Mouse (Mus musculus): ENCODE results near the gene Sbno2. TPM values are rescaled to one million over a fixed set of nuclear protein-coding genes. Genes with fewer than 3 reads are reported as not detected.

The Sbno2 gene
- total and polyA plus RNA-seq, 2 experiments from 2014 or later, result 6.8 to 24.2 TPM

GRCm38 (mm10) chr10:80019471-80020131 is 85.8 kb downstream of the Sbno2 start:
- H3K4me2 ChIP-seq (ENCODE audit: low read depth), result no peak overlapping the region
- DNase-seq (no peak), ATAC-seq (no peak)
- H3K4me1 ChIP-seq (ENCODE audit: insufficient read depth), result no peaks in the 10 kb centered on the region
- 8% methylated on average over 20 of the region's 20 CpGs for WGBS
- no peak overlapping the region for H3K9ac ChIP-seq
- no peak overlapping the region for H3K4me3 ChIP-seq (ENCODE audit: low read depth, low read length)
- H3K27me3 ChIP-seq (ENCODE audit: insufficient read depth, low read length), result peaks cover 16% of the 10 kb centered on the region
- no peaks in the 10 kb centered on the region for H3K36me3 ChIP-seq (ENCODE audit: insufficient read depth)
- no peaks in the 10 kb centered on the region for H3K9me3 ChIP-seq (ENCODE audit: low read length)
- TF ChIP-seq CTCF (IDR thresholded peaks at IDR 0.05; ENCODE audit: low read depth), result no peak
- H3K27ac ChIP-seq (ENCODE audit: low read depth, low read length), result no peak overlapping the region

- H3K27me3 ChIP-seq (ENCODE audit: insufficient read depth, low read length), result peaks cover 23% of the 10 kb centered on the region
- no peaks in the 10 kb centered on the region for H3K4me1 ChIP-seq (ENCODE audit: insufficient read depth)
- no peaks in the 10 kb centered on the region for H3K36me3 ChIP-seq (ENCODE audit: insufficient read depth)
- no peak overlapping the region for H3K4me2 ChIP-seq (ENCODE audit: low read depth)
- no peak overlapping the region for H3K27ac ChIP-seq (ENCODE audit: low read depth, low read length)
- ATAC-seq (no peak), DNase-seq (no peak)
- no peak overlapping the region for H3K4me3 ChIP-seq (ENCODE audit: low read depth, low read length)
- TF ChIP-seq CTCF (IDR thresholded peaks at IDR 0.05; ENCODE audit: low read depth), result no peak
- WGBS, result 12% methylated on average over 12 of the region's 15 CpGs
- H3K9me3 ChIP-seq (ENCODE audit: low read length), result no peaks in the 10 kb centered on the region
- no peak overlapping the region for H3K9ac ChIP-seq
These were observed 86.6 kb downstream of the Sbno2 start for GRCm38 (mm10) chr10:80018739-80019297.

DNA sequence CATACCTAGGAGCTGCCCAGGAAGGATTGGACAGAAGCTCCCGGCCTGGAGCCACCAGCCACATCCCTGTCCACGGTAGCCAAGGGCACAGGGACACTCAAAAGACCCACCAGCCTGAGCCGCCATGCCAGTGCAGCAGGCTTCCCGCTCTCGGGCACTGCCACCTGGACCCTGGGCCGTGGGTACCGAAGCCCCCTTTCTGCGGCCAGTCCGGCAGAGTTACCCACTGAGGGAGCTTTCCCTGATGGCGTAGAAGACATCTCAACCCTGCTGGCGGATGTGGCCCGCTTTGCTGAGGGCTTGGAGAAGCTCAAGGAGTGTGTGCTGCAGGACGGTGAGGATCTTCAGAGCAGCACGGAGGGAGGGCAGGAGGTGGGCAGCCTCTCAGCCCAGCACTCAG is 87.6 kb downstream of the Sbno2 start:
- Histone ChIP-seq H3K9ac (no peak overlapping the region), H3K27me3 (ENCODE audit: insufficient read depth, low read length) (peaks cover 31% of the 10 kb centered on the region), H3K4me3 (ENCODE audit: low read depth, low read length) (no peak overlapping the region), H3K4me2 (ENCODE audit: low read depth) (no peak overlapping the region), H3K36me3 (ENCODE audit: insufficient read depth) (no peaks in the 10 kb centered on the region), H3K4me1 (ENCODE audit: insufficient read depth) (no peaks in the 10 kb centered on the region), H3K27ac (ENCODE audit: low read depth, low read length) (no peak overlapping the region), H3K9me3 (ENCODE audit: low read length) (no peaks in the 10 kb centered on the region)
- TF ChIP-seq CTCF (IDR thresholded peaks at IDR 0.05; ENCODE audit: low read depth), result no peak
- WGBS, result 84% methylated on average over 14 of the region's 14 CpGs
- DNase-seq (no peak), ATAC-seq (no peak)

DNA sequence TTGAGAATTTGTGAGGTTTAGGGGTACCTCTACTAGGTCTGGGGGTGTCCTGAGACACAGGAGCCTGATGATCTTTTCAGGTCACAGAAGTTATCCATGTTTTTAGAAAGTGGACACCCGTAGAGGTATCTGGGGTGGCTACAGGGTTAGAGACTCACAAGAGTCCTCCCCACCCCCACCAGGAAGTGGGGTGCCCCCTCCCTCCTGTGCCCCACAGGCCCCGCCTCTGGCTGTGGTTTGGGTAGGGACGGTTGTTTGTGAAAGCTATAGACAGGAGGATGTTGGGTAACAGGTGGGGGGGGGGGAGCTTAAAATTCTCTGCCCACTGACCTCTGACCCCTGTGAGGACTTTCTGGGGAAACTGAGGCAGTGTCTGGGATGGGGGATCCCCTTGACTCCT is 88.0 kb downstream of the Sbno2 start:
- Histone ChIP-seq H3K27ac (ENCODE audit: low read depth, low read length) (no peak overlapping the region), H3K36me3 (ENCODE audit: insufficient read depth) (no peaks in the 10 kb centered on the region), H3K9ac (no peak overlapping the region), H3K4me2 (ENCODE audit: low read depth) (no peak overlapping the region), H3K9me3 (ENCODE audit: low read length) (no peaks in the 10 kb centered on the region), H3K4me1 (ENCODE audit: insufficient read depth) (no peaks in the 10 kb centered on the region), H3K4me3 (ENCODE audit: low read depth, low read length) (no peak overlapping the region), H3K27me3 (ENCODE audit: insufficient read depth, low read length) (peaks cover 31% of the 10 kb centered on the region)
- TF ChIP-seq CTCF (IDR thresholded peaks at IDR 0.05; ENCODE audit: low read depth), result no peak
- WGBS, result 79% methylated on average over 3 of the region's 3 CpGs
- DNase-seq (no peak), ATAC-seq (no peak)

- ATAC-seq (no peak), DNase-seq (no peak)
- Histone ChIP-seq H3K9me3 (ENCODE audit: low read length) (no peaks in the 10 kb centered on the region), H3K36me3 (ENCODE audit: insufficient read depth) (no peaks in the 10 kb centered on the region), H3K4me3 (ENCODE audit: low read depth, low read length) (no peak overlapping the region), H3K27ac (ENCODE audit: low read depth, low read length) (no peak overlapping the region), H3K27me3 (ENCODE audit: insufficient read depth, low read length) (peaks cover 31% of the 10 kb centered on the region), H3K9ac (no peak overlapping the region), H3K4me1 (ENCODE audit: insufficient read depth) (no peaks in the 10 kb centered on the region), H3K4me2 (ENCODE audit: low read depth) (no peak overlapping the region)
- TF ChIP-seq CTCF (IDR thresholded peaks at IDR 0.05; ENCODE audit: low read depth), result no peak
- WGBS, result 88% methylated on average over 10 of the region's 10 CpGs
These were observed 88.4 kb downstream of the Sbno2 start for GRCm38 (mm10) chr10:80016931-80017330.

GRCm38 (mm10) chr10:80016511-80016910 is 88.9 kb downstream of the Sbno2 start, which contains the start of gene Arhgap45:
Gene Arhgap45 (plus strand): TSS chr10:80016653.
- no peak for TF ChIP-seq CTCF (IDR thresholded peaks at IDR 0.05; ENCODE audit: low read depth)
- Histone ChIP-seq H3K4me1 (ENCODE audit: insufficient read depth) (no peaks in the 10 kb centered on the region), H3K4me2 (ENCODE audit: low read depth) (no peak within 1 kb of the TSS), H3K4me3 (ENCODE audit: low read depth, low read length) (no peak within 1 kb of the TSS), H3K36me3 (ENCODE audit: insufficient read depth) (no peaks in the 10 kb centered on the region), H3K9ac (no peak within 1 kb of the TSS), H3K27ac (ENCODE audit: low read depth, low read length) (no peak within 1 kb of the TSS), H3K9me3 (ENCODE audit: low read length) (no peaks in the 10 kb centered on the region), H3K27me3 (ENCODE audit: insufficient read depth, low read length) (peaks cover 31% of the 10 kb centered on the region)
- DNase-seq (no peak), ATAC-seq (no peak)
- WGBS, result 69% methylated on average over 11 of the region's 11 CpGs

- Histone ChIP-seq H3K27me3 (ENCODE audit: insufficient read depth, low read length) (peaks cover 30% of the 10 kb centered on the region), H3K9ac (no peak overlapping the region), H3K9me3 (ENCODE audit: low read length) (peaks cover 7% of the 10 kb centered on the region; the same call in 1 of the 2 replicates), H3K4me2 (ENCODE audit: low read depth) (no peak overlapping the region), H3K4me1 (ENCODE audit: insufficient read depth) (no peaks in the 10 kb centered on the region), H3K4me3 (ENCODE audit: low read depth, low read length) (no peak overlapping the region), H3K27ac (ENCODE audit: low read depth, low read length) (no peak overlapping the region), H3K36me3 (ENCODE audit: insufficient read depth) (no peaks in the 10 kb centered on the region)
- ATAC-seq, result no peak
- no peak for DNase-seq
- WGBS, result 84% methylated on average over 10 of the region's 10 CpGs
- TF ChIP-seq CTCF (IDR thresholded peaks at IDR 0.05; ENCODE audit: low read depth), result no peak
These were observed 89.8 kb downstream of the Sbno2 start for GRCm38 (mm10) chr10:80015583-80015982.

Data from forebrain, postnatal 0 days (tissue).